Mouse (Mus musculus) C2C12 (cell line): ENCODE data around the gene Ank3. TPM values are rescaled to one million over a fixed set of nuclear protein-coding genes. Genes with fewer than 3 reads are reported as not detected.

Source experiments
- H3K27me3 ChIP-seq: one replicate; pipeline ENCODE4 v1.6.1; 2011; ENCODE audit not compliant: control insufficient read depth, insufficient read depth, insufficient read length
- H3K36me3 ChIP-seq: one replicate; pipeline ENCODE4 v1.6.1; 2011; ENCODE audit not compliant: control insufficient read depth, insufficient read depth
- H3K4me3 ChIP-seq: one replicate; pipeline ENCODE4 v1.5.1; 2011; ENCODE audit warnings: mild to moderate bottlenecking, control low read depth; ENCODE audit not compliant: poor library complexity, insufficient read depth, severe bottlenecking
- H3K79me2 ChIP-seq: one replicate; pipeline ENCODE4 v1.6.1; 2011; ENCODE audit not compliant: control insufficient read depth, insufficient read depth
- H3K79me3 ChIP-seq: one replicate; pipeline ENCODE4 v1.6.1; 2011; ENCODE audit warnings: low read depth, control low read depth
- H3ac ChIP-seq: one replicate; pipeline ENCODE3; 2011; ENCODE audit warnings: low read depth; ENCODE audit not compliant: control insufficient read depth, insufficient read length
- CEBPB ChIP-seq: IDR thresholded peaks from one replicate; pipeline ENCODE4 v1.6.1; 2011; ENCODE audit warnings: low read depth, mild to moderate bottlenecking, control low read depth, moderate library complexity
- CTCF ChIP-seq: IDR thresholded peaks from one replicate; pipeline ENCODE4 v1.5.1; 2011; ENCODE audit not compliant: control insufficient read depth, insufficient read depth, insufficient read length
- FOSL1 ChIP-seq: IDR thresholded peaks from one replicate; pipeline ENCODE4 v1.8.0; 2011; ENCODE audit warnings: mild to moderate bottlenecking, low read length; ENCODE audit not compliant: poor library complexity, insufficient read depth, severe bottlenecking
- MAX ChIP-seq: IDR thresholded peaks from one replicate; pipeline ENCODE4 v1.6.1; 2011; ENCODE audit warnings: mild to moderate bottlenecking, control low read depth
- MYOD1 ChIP-seq: IDR thresholded peaks from one replicate; pipeline ENCODE4 v1.6.1; 2011; ENCODE audit warnings: low read depth; ENCODE audit not compliant: control insufficient read depth, insufficient read length
- MYOG ChIP-seq: IDR thresholded peaks from one replicate; pipeline ENCODE4 v1.6.1; 2011; ENCODE audit not compliant: control insufficient read depth, insufficient read length; ENCODE audit errors: extremely low read depth
- USF1 ChIP-seq: IDR thresholded peaks from one replicate; pipeline ENCODE4 v1.6.1; 2011; ENCODE audit warnings: low read depth, mild to moderate bottlenecking, control low read depth, moderate library complexity
- polyA plus RNA-seq: library from polyadenylated mRNA; unstranded; fragments of >200 nt; fragmentation: generic; extraction: Trizol; gene quantifications from one replicate; pipeline ENCODE4 v1.2.1, GENCODE M21; 2012; ENCODE audit warnings: missing spikeins

Ank3 gene
- polyA plus RNA-seq, 1 experiment = 9.8 TPM

DNA sequence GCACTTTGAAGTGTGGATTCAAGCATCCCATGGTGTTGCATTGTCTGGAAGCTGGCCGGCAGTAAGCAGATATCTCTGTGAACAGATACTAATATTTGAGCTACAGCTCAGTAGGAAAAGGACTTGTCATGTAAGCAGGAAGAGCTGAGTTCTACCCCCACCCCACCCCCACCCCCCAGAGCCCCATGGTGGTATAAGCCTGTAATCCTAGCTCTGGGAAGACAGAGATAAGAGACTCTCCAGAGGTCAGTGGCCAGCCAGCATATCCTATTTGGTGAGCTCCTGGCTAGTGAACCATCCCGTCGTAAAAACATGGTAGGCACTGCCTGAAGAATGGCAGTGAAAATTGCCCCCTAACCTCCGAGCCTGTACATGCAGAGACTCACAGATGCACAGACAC, 152.3 kb downstream of the Ank3 start:
- Histone ChIP-seq H3K36me3 (no peaks in the 10 kb centered on the region), H3ac (no peak overlapping the region), H3K79me3 (no peaks in the 10 kb centered on the region), H3K27me3 (no peaks in the 10 kb centered on the region), H3K79me2 (no peaks in the 10 kb centered on the region), H3K4me3 (no peak overlapping the region)
- no peak for TF ChIP-seq CEBPB
- no peak for TF ChIP-seq MAX
- TF ChIP-seq MYOG = no peak
- TF ChIP-seq CTCF = no peak

DNA sequence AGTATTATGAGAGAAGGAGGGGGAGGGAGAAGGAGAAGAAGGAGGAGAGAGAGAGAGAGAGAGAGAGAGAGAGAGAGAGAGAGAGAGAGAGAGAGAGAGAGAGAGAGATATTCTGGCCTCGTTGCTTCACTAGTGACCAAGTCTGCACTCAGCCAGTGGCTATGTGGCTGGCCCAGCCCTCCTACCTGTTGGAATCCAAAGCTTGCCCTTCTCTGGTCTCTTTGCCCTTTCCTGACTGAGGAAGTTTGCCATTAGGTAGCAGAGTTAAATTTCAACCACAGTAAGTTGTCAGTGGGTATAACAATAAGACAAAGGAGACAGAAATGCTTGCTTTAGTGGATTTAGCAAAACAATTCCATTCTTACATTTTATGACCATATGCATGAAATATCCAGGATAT, 154.5 kb downstream of the Ank3 start:
- no peaks in the 10 kb centered on the region for H3K27me3 ChIP-seq
- H3K36me3 ChIP-seq = no peaks in the 10 kb centered on the region
- H3K4me3 ChIP-seq = no peak overlapping the region
- H3K79me2 ChIP-seq = no peaks in the 10 kb centered on the region
- no peak overlapping the region for H3ac ChIP-seq
- H3K79me3 ChIP-seq = no peaks in the 10 kb centered on the region
- no peak for TF ChIP-seq MYOD1
- no peak for TF ChIP-seq FOSL1
- TF ChIP-seq CEBPB = no peak
- TF ChIP-seq MYOG = no peak
- no peak for TF ChIP-seq MAX
- TF ChIP-seq USF1 = no peak
- no peak for TF ChIP-seq CTCF

DNA sequence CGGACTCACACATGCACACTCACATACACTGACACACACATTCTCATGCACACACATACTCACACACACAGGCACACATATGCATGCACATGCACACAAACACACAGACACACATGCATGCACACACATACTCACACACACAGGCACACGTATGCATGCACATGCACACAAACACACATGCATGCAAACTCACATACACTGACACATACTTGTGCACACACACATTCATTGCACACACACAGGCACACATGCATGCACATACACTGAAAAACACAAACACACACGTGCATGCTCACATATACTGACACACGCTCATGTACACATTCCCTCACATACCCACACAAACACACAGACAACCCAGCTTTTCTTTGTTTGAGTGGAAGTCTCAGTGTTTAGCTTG, 157.0 kb downstream of the Ank3 start:
- no peak for TF ChIP-seq CTCF
- no peak for TF ChIP-seq MYOG
- TF ChIP-seq USF1 = no peak
- Histone ChIP-seq H3K4me3 (no peak overlapping the region), H3K27me3 (no peaks in the 10 kb centered on the region), H3K79me3 (no peaks in the 10 kb centered on the region), H3K36me3 (no peaks in the 10 kb centered on the region), H3K79me2 (no peaks in the 10 kb centered on the region), H3ac (no peak overlapping the region)

DNA sequence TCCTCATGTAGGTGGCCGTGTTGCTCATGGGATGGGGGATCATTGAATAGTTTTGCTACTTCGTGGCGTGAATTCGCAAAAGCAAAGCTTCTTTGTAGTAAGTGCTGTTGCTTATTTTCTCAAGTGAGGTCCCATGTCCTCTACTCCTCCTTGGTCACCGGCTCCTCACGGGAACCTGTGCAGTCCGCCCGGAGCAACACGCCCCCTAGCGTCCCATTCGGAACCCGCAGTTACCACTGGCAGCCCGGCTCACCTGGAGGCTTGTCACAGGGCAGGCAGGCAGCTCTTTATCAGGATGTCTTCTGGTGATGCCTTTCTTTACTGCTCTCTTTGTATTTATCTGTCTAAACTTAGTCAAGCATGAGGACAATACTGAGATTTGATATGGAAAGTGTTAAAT, 157.7 kb downstream of the Ank3 start:
- TF ChIP-seq CTCF = peak; percentile 19
- TF ChIP-seq CEBPB = no peak
- Histone ChIP-seq H3ac (no peak overlapping the region), H3K79me3 (no peaks in the 10 kb centered on the region)

DNA sequence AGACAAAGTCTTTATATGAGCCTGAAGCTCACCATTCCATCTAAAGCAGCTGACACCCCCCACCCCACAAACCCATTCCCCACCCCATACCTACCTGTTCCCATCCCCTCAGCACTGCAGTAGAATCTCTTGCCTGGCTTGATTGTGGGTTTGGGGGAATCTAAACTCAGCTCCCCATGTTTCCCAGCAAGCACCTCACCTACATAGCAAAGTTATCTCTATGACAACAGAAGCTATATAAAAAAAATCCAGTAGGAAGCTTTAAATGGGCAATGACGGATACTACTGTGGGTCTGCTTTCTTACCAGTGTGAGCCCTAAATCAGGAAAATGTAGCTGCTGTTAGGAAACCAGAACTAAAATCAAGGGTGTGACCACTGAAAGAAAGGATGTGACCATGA, 161.7 kb downstream of the Ank3 start:
- Histone ChIP-seq H3K36me3 (no peaks in the 10 kb centered on the region), H3ac (no peak overlapping the region)

More for the DNA sequence above, 157.7 kb downstream of the Ank3 start:
- H3K36me3 ChIP-seq = no peaks in the 10 kb centered on the region
- H3K27me3 ChIP-seq = no peaks in the 10 kb centered on the region
- H3K4me3 ChIP-seq = no peak overlapping the region
- H3K79me2 ChIP-seq = no peaks in the 10 kb centered on the region

DNA sequence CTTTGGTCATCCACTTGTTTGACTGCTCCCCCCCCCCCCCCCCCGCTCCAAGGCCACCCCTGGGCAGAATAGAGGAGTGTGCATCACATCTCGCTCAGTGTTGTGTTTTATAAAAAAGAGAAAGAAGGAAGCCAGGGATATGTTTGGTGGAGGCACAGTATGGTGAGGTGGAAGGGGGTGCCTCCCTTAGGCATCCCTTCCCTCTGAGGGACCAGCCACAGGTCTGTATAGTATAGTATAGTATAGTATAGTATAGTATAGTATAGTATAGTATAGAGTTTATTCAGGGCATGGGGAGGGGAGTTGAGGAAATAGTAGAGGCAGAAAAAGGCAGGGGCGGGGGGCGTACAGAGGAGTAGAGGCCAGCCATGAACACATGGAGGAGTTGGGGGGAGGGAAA, 164.4 kb downstream of the Ank3 start:
- Histone ChIP-seq H3K4me3 (no peak overlapping the region), H3ac (no peak overlapping the region), H3K36me3 (no peaks in the 10 kb centered on the region), H3K27me3 (no peaks in the 10 kb centered on the region), H3K79me2 (no peaks in the 10 kb centered on the region), H3K79me3 (no peaks in the 10 kb centered on the region)
- TF ChIP-seq CEBPB = no peak
- no peak for TF ChIP-seq MYOG

More for the DNA sequence above, 161.7 kb downstream of the Ank3 start:
- no peak for TF ChIP-seq CTCF
- TF ChIP-seq CEBPB = no peak
- TF ChIP-seq MAX = no peak
- TF ChIP-seq MYOD1 = no peak
- no peak overlapping the region for H3K4me3 ChIP-seq
- no peaks in the 10 kb centered on the region for H3K79me2 ChIP-seq
- no peaks in the 10 kb centered on the region for H3K27me3 ChIP-seq
- no peaks in the 10 kb centered on the region for H3K79me3 ChIP-seq

DNA sequence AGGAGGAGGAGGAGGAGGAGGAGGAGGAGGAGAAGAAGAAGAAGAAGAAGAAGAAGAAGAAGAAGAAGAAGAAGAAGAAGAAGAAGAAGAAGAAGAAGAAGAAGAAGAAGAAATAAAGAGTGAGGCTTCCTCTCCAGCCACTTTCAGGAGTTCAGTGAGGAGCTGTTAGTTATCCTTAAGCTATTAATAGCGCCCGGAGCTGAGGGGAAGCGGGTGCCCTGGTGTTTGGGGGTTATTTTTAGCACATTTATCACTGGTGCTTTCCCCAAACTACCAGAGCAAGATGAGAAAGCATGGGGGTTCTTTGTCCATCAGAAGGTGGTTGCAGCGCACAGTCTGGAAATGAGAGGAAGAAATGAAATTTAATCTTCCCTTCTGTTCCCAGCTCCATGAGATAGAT, 166.5 kb downstream of the Ank3 start:
- TF ChIP-seq USF1 = no peak
- TF ChIP-seq CEBPB = no peak
- TF ChIP-seq CTCF = no peak
- no peak for TF ChIP-seq FOSL1
- no peak for TF ChIP-seq MAX
- no peak for TF ChIP-seq MYOD1
- no peak for TF ChIP-seq MYOG
- H3ac ChIP-seq = no peak overlapping the region
- no peaks in the 10 kb centered on the region for H3K79me2 ChIP-seq
- H3K27me3 ChIP-seq = no peaks in the 10 kb centered on the region
- H3K36me3 ChIP-seq = no peaks in the 10 kb centered on the region
- H3K4me3 ChIP-seq = no peak overlapping the region
- H3K79me3 ChIP-seq = no peaks in the 10 kb centered on the region
